ENCODE assay signal across 10 mouse cellular contexts in genomic region chr12:45929001-45929759, GRCm38 (mm10).
DNase-seq lines count a peak whose midpoint lies in the region; ATAC-seq lines count a peak whose summit lies in the region.
"Had no signal": no experiment of that assay in that cellular context is flagged by ENCODE, and none has a peak within 500 bp of the region (broad histone marks: within the 10 kb centered on the region; RNA-seq: fewer than 3 reads in every experiment).

No protein-coding gene starts in this region.

- WGBS in forebrain, embryonic 11.5 days: 81% methylated on average over 7 of the region's 7 CpGs
- WGBS in forebrain, embryonic 10.5 days: 87% methylated on average over 7 of the region's 7 CpGs
- WGBS in forebrain, embryonic 13.5 days: 71% methylated on average over 7 of the region's 7 CpGs
- WGBS in midbrain, embryonic 12.5 days: 70% methylated on average over 7 of the region's 7 CpGs

- H3K4me3 ChIP-seq in forebrain, embryonic 11.5 days (ENCODE audit: low read depth, low read length): no peak overlapping the region
- H3K4me3 ChIP-seq in forebrain, embryonic 10.5 days: no peak overlapping the region
- H3K4me3 ChIP-seq in forebrain, embryonic 13.5 days: no peak overlapping the region
- no peak overlapping the region for H3K4me3 ChIP-seq in midbrain, embryonic 12.5 days

- no peak overlapping the region for H3K4me2 ChIP-seq in forebrain, embryonic 11.5 days (ENCODE audit: low read depth, low read length, severe bottlenecking)
- no peak overlapping the region for H3K4me2 ChIP-seq in forebrain, embryonic 13.5 days
- no peak overlapping the region for H3K4me2 ChIP-seq in midbrain, embryonic 12.5 days (replicated peaks)

- no peak overlapping the region for H3K27ac ChIP-seq in forebrain, embryonic 11.5 days (ENCODE audit: low read depth, low read length)
- no peak overlapping the region for H3K27ac ChIP-seq in forebrain, embryonic 10.5 days
- no peak overlapping the region for H3K27ac ChIP-seq in forebrain, embryonic 13.5 days
- peak overlapping the region; percentile 61 for H3K27ac ChIP-seq in midbrain, embryonic 12.5 days (replicated peaks)

- no peaks in the 10 kb centered on the region for H3K36me3 ChIP-seq in forebrain, embryonic 11.5 days (ENCODE audit: control insufficient read depth, insufficient read depth, low read length)
- no peaks in the 10 kb centered on the region for H3K36me3 ChIP-seq in forebrain, embryonic 10.5 days (replicated peaks)
- H3K36me3 ChIP-seq in forebrain, embryonic 13.5 days (ENCODE audit: poor library complexity, severe bottlenecking): no peaks in the 10 kb centered on the region
- H3K36me3 ChIP-seq in midbrain, embryonic 12.5 days: no peaks in the 10 kb centered on the region

- H3K9me3 ChIP-seq in forebrain, embryonic 11.5 days (ENCODE audit: control insufficient read depth, low read length): no peaks in the 10 kb centered on the region
- H3K9me3 ChIP-seq in forebrain, embryonic 10.5 days: no peaks in the 10 kb centered on the region
- H3K9me3 ChIP-seq in forebrain, embryonic 13.5 days (replicated peaks): no peaks in the 10 kb centered on the region
- no peaks in the 10 kb centered on the region for H3K9me3 ChIP-seq in midbrain, embryonic 12.5 days

- H3K27me3 ChIP-seq in forebrain, embryonic 11.5 days (ENCODE audit: control insufficient read depth, insufficient read depth, low read length): no peaks in the 10 kb centered on the region
- no peaks in the 10 kb centered on the region for H3K27me3 ChIP-seq in forebrain, embryonic 10.5 days (ENCODE audit: poor library complexity, severe bottlenecking)
- no peaks in the 10 kb centered on the region for H3K27me3 ChIP-seq in forebrain, embryonic 13.5 days
- no peaks in the 10 kb centered on the region for H3K27me3 ChIP-seq in midbrain, embryonic 12.5 days

- H3K9ac ChIP-seq in forebrain, embryonic 11.5 days (ENCODE audit: low read length): no peak overlapping the region
- H3K9ac ChIP-seq in forebrain, embryonic 13.5 days: no peak overlapping the region
- no peak overlapping the region for H3K9ac ChIP-seq in midbrain, embryonic 12.5 days (replicated peaks)

- peak; percentile 53 for DNase-seq in forebrain, embryonic 11.5 days (ENCODE audit: low spot score)
- no peak for DNase-seq in forebrain, embryonic 10.5 days (ENCODE audit: extremely low spot score, low spot score)
- DNase-seq in cerebellum, adult 11 months: peak; percentile 1
- DNase-seq in spleen, postnatal 36 days (ENCODE audit: low spot score in 2 of 2): no peak
- no peak for DNase-seq in thymus, postnatal 4 days
- DNase-seq in thymus, postnatal 25 days: no peak
- DNase-seq: gastrocnemius, postnatal 14 days; liver had no signal

- no peaks in the 10 kb centered on the region for H3K4me1 ChIP-seq in forebrain, embryonic 11.5 days (replicated peaks; ENCODE audit: control insufficient read depth, insufficient read depth, low read length)
- no peaks in the 10 kb centered on the region for H3K4me1 ChIP-seq in forebrain, embryonic 10.5 days
- no peaks in the 10 kb centered on the region; the same call in 1 of the 2 replicates for H3K4me1 ChIP-seq in forebrain, embryonic 13.5 days
- H3K4me1 ChIP-seq in midbrain, embryonic 12.5 days: no peaks in the 10 kb centered on the region; the same call in 1 of the 2 replicates

- ATAC-seq in forebrain, embryonic 11.5 days (replicated peaks; ENCODE audit: low FRiP score): peak; percentile 80
- ATAC-seq in forebrain, embryonic 13.5 days: peak; percentile 84
- ATAC-seq in midbrain, embryonic 12.5 days (ENCODE audit: low FRiP score, low read depth): peak; percentile 90

Comparison
In these comparisons a context has a peak if more than half of its experiments do, and no peak if none do; other contexts are left out.
1. DNase-seq: peak in forebrain, embryonic 11.5 days (single experiment) and cerebellum, adult 11 months (single experiment); none in forebrain, embryonic 10.5 days (single experiment), spleen, postnatal 36 days (0 of 2), thymus, postnatal 4 days (single experiment) and thymus, postnatal 25 days (single experiment).
2. Peak in every context shown above with its lines, with median percentiles within 50 percentile points of each other: ATAC-seq.